Mouse (Mus musculus): Measurements from ENCODE around the gene Phxr2. TPM values are rescaled to one million over a fixed set of nuclear protein-coding genes. Genes with fewer than 3 reads are reported as not detected.

The Phxr2 gene
- polyA plus RNA-seq, 1 experiment from 2014 or later: not detected

Other genes with a start within 250 kb of the Phxr2 start
- 76.4 and 88.3 TPM in 2 replicates for gene Atp2b1, start 211.9 kb downstream of the Phxr2 start, polyA plus RNA-seq (2014; fragmentation: Nextera tagmentation; extraction: Ambion mirVana)
- 37.2 and 38.6 TPM in 2 replicates for gene Poc1b, start 19.3 kb downstream of the Phxr2 start, polyA plus RNA-seq (2014; fragmentation: Nextera tagmentation; extraction: Ambion mirVana)
- gene Galnt4, start 18.2 kb downstream of the Phxr2 start, polyA plus RNA-seq (2014; fragmentation: Nextera tagmentation; extraction: Ambion mirVana): 3.3 and 4.3 TPM in 2 replicates
- gene Dusp6, start 136.9 kb upstream of the Phxr2 start, polyA plus RNA-seq (2014; fragmentation: Nextera tagmentation; extraction: Ambion mirVana): 36.8 and 41.9 TPM in 2 replicates

All from midbrain, embryonic 11.5 days (tissue).